Mouse (Mus musculus): ENCODE measurements around the gene Gatd1. TPM values are rescaled to one million over a fixed set of nuclear protein-coding genes. Genes with fewer than 3 reads are reported as not detected.
"Not testable (repeated sequence)": the region's sequence is repeated elsewhere in the genome, so short reads cannot be mapped to it uniquely, and the experiment has no call there.

The Gatd1 gene
- polyA plus RNA-seq, 1 experiment = 41.5 TPM

- Histone ChIP-seq H3K4me1 (ENCODE audit: control insufficient read depth, insufficient read depth, low read length) (0 out of 2 replicates have a peak, but pooled peaks cover 4% of the 10 kb centered on the region), H3K27ac (ENCODE audit: insufficient read depth, low read length) (no peak overlapping the region), H3K4me3 (ENCODE audit: insufficient read depth, low read length) (no peak overlapping the region)
- TF ChIP-seq CTCF (IDR thresholded peaks at IDR 0.05; ENCODE audit: borderline replicate concordance, insufficient read depth, low read length) = no peak
- no peak for TF ChIP-seq POLR2A (IDR thresholded peaks at IDR 0.05; ENCODE audit: low read depth, low read length)
These were observed 43.3 kb upstream of the Gatd1 start for GRCm38 (mm10) chr7:141457236-141457635.

- H3K4me3 ChIP-seq (ENCODE audit: insufficient read depth, low read length) = no peak overlapping the region
- 0 out of 2 replicates have a peak, but pooled peaks cover 3% of the 10 kb centered on the region for H3K4me1 ChIP-seq (ENCODE audit: control insufficient read depth, insufficient read depth, low read length)
- no peak for TF ChIP-seq POLR2A (IDR thresholded peaks at IDR 0.05; ENCODE audit: low read depth, low read length)
- no peak overlapping the region for H3K27ac ChIP-seq (ENCODE audit: insufficient read depth, low read length)
These were observed 42.8 kb upstream of the Gatd1 start for GRCm38 (mm10) chr7:141456739-141457138.

- 0 out of 2 replicates have a peak, but pooled peaks have one; percentile 28 for TF ChIP-seq POLR2A (IDR thresholded peaks at IDR 0.05; ENCODE audit: low read depth, low read length)
- TF ChIP-seq CTCF (IDR thresholded peaks at IDR 0.05; ENCODE audit: borderline replicate concordance, insufficient read depth, low read length) = no peak
These were observed 41.8 kb upstream of the Gatd1 start for GRCm38 (mm10) chr7:141455610-141456314.

GRCm38 (mm10) chr7:141454967-141455551 is 41.1 kb upstream of the Gatd1 start, which contains the start of gene Pnpla2:
Pnpla2 (plus strand) TSS chr7:141455198.
- 0 out of 2 replicates have a peak, but pooled peaks cover 3% of the 10 kb centered on the region for H3K4me1 ChIP-seq (ENCODE audit: control insufficient read depth, insufficient read depth, low read length)
- H3K4me3 ChIP-seq (ENCODE audit: insufficient read depth, low read length) = peak within 1 kb of the TSS; percentile 81
- no peak within 1 kb of the TSS for H3K27ac ChIP-seq (ENCODE audit: insufficient read depth, low read length)
- TF ChIP-seq CTCF (IDR thresholded peaks at IDR 0.05; ENCODE audit: borderline replicate concordance, insufficient read depth, low read length) = no peak
- TF ChIP-seq POLR2A (IDR thresholded peaks at IDR 0.05; ENCODE audit: low read depth, low read length) = peak; percentile 94

More at GRCm38 (mm10) chr7:141455610-141456314, 41.8 kb upstream of the Gatd1 start:
- Histone ChIP-seq H3K4me1 (ENCODE audit: control insufficient read depth, insufficient read depth, low read length) (0 out of 2 replicates have a peak, but pooled peaks cover 3% of the 10 kb centered on the region), H3K27ac (ENCODE audit: insufficient read depth, low read length) (no peak overlapping the region), H3K4me3 (ENCODE audit: insufficient read depth, low read length) (peak overlapping the region; percentile 81)

- peaks cover 8% of the 10 kb centered on the region for H3K4me1 ChIP-seq (ENCODE audit: control insufficient read depth, insufficient read depth, low read length)
- TF ChIP-seq POLR2A (IDR thresholded peaks at IDR 0.05; ENCODE audit: low read depth, low read length) (no peak), CTCF (IDR thresholded peaks at IDR 0.05; ENCODE audit: borderline replicate concordance, insufficient read depth, low read length) (no peak)
These were observed 39.7 kb upstream of the Gatd1 start for GRCm38 (mm10) chr7:141453636-141454035.

GRCm38 (mm10) chr7:141451928-141452327 is 38.0 kb upstream of the Gatd1 start:
- peaks cover 8% of the 10 kb centered on the region for H3K4me1 ChIP-seq (ENCODE audit: control insufficient read depth, insufficient read depth, low read length)
- H3K4me3 ChIP-seq (ENCODE audit: insufficient read depth, low read length) = no peak overlapping the region
- no peak overlapping the region for H3K27ac ChIP-seq (ENCODE audit: insufficient read depth, low read length)
- no peak for TF ChIP-seq POLR2A (IDR thresholded peaks at IDR 0.05; ENCODE audit: low read depth, low read length)
- TF ChIP-seq CTCF (IDR thresholded peaks at IDR 0.05; ENCODE audit: borderline replicate concordance, insufficient read depth, low read length) = no peak

More at GRCm38 (mm10) chr7:141453636-141454035, 39.7 kb upstream of the Gatd1 start:
- Histone ChIP-seq H3K27ac (ENCODE audit: insufficient read depth, low read length) (no peak overlapping the region), H3K4me3 (ENCODE audit: insufficient read depth, low read length) (no peak overlapping the region)

- H3K4me1 ChIP-seq (ENCODE audit: control insufficient read depth, insufficient read depth, low read length) = peaks cover 5% of the 10 kb centered on the region
- TF ChIP-seq POLR2A (IDR thresholded peaks at IDR 0.05; ENCODE audit: low read depth, low read length) = peak; percentile 93
- TF ChIP-seq CTCF (IDR thresholded peaks at IDR 0.05; ENCODE audit: borderline replicate concordance, insufficient read depth, low read length) = no peak
- H3K4me3 ChIP-seq (ENCODE audit: insufficient read depth, low read length) = peak within 1 kb of the TSS; percentile 98
- H3K27ac ChIP-seq (ENCODE audit: insufficient read depth, low read length) = peak within 1 kb of the TSS; percentile 77
These were observed 33.4 kb upstream of the Gatd1 start, which contains the start of gene Rplp2 for GRCm38 (mm10) chr7:141447110-141447991. Rplp2 (plus strand) TSS chr7:141447370.

GRCm38 (mm10) chr7:141446374-141446773 is 32.4 kb upstream of the Gatd1 start:
- H3K27ac ChIP-seq (ENCODE audit: insufficient read depth, low read length) = not testable (repeated sequence)

GRCm38 (mm10) chr7:141443828-141444237 is 29.9 kb upstream of the Gatd1 start, which contains the start of gene Pidd1:
Pidd1 (minus strand) TSS chr7:141444025.
- H3K4me3 ChIP-seq (ENCODE audit: insufficient read depth, low read length) = peak within 1 kb of the TSS; percentile 63
- peaks cover 5% of the 10 kb centered on the region for H3K4me1 ChIP-seq (ENCODE audit: control insufficient read depth, insufficient read depth, low read length)
- TF ChIP-seq POLR2A (IDR thresholded peaks at IDR 0.05; ENCODE audit: low read depth, low read length) (peak; percentile 67), CTCF (IDR thresholded peaks at IDR 0.05; ENCODE audit: borderline replicate concordance, insufficient read depth, low read length) (no peak)
- H3K27ac ChIP-seq (ENCODE audit: insufficient read depth, low read length) = peak within 1 kb of the TSS; percentile 3; the same call in 1 of the 2 replicates

More at GRCm38 (mm10) chr7:141446374-141446773, 32.4 kb upstream of the Gatd1 start:
- not testable (repeated sequence) for H3K4me3 ChIP-seq (ENCODE audit: insufficient read depth, low read length); H3K4me1 ChIP-seq (ENCODE audit: control insufficient read depth, insufficient read depth, low read length)
